Mouse (Mus musculus) kidney, embryonic 14.5 days (tissue): ENCODE measurements around the gene A4galt. TPM values are rescaled to one million over a fixed set of nuclear protein-coding genes. Genes with fewer than 3 reads are reported as not detected.
A peak's percentile ranks its signal among the peaks of the same experiment; 100 is the strongest.

Experiments
- ATAC-seq: fragments of 200-750 bp; cut with Nextera tagmentation; 2 replicates; pipeline ENCODE4 v1.8.0; 2017; ENCODE audit warnings: moderate number of reproducible peaks, mild to moderate bottlenecking, moderate TSS enrichment, moderate library complexity; ENCODE audit not compliant: low FRiP score, low TSS enrichment
- H3K27ac ChIP-seq: fragments of 300-500 bp; sonication (generic); 2 replicates; pipeline ENCODE4 v1.5.1; 2014; ENCODE audit warnings: low read depth, mild to moderate bottlenecking, low read length, moderate library complexity, mixed read lengths
- H3K27me3 ChIP-seq: fragments of 300-500 bp; sonication (generic); 2 replicates; pipeline ENCODE4 v1.6.1; 2014; ENCODE audit warnings: mild to moderate bottlenecking, low read length; ENCODE audit not compliant: control insufficient read depth, insufficient read depth
- H3K36me3 ChIP-seq: fragments of 300-500 bp; sonication (generic); 2 replicates; pipeline ENCODE4 v1.6.1; 2014; ENCODE audit warnings: low read length, mixed read lengths; ENCODE audit not compliant: control insufficient read depth, insufficient read depth
- H3K4me1 ChIP-seq: fragments of 300-500 bp; sonication (generic); 2 replicates; pipeline ENCODE4 v1.6.1; 2014; ENCODE audit warnings: low read length, mixed read lengths; ENCODE audit not compliant: control insufficient read depth, insufficient read depth
- H3K4me2 ChIP-seq: fragments of 300-500 bp; sonication (generic); replicated peaks from 2 replicates; pipeline ENCODE4 v1.6.1; 2014; ENCODE audit warnings: low read depth, mild to moderate bottlenecking, low read length
- H3K4me3 ChIP-seq: fragments of 300-500 bp; sonication (generic); 2 replicates; pipeline ENCODE4 v1.5.1; 2014; ENCODE audit warnings: mild to moderate bottlenecking, low read length
- H3K9ac ChIP-seq: fragments of 300-500 bp; sonication (generic); 2 replicates; pipeline ENCODE4 v1.6.1; 2014; ENCODE audit warnings: low read depth, mild to moderate bottlenecking, low read length, moderate library complexity
- H3K9me3 ChIP-seq: fragments of 300-500 bp; sonication (generic); 2 replicates; pipeline ENCODE4 v1.6.1; 2016; ENCODE audit warnings: low read length; ENCODE audit not compliant: control insufficient read depth
- WGBS: fragments of 180-500 bp; shearing (Covaris S2); extraction: QIAGEN DNeasy Blood & Tissue Kit; methylation state at CpG from one replicate; pipeline ENCODE4 v1.1.7; 2014; 5-methylcytosine and 5-hydroxymethylcytosine counted together
- polyA plus RNA-seq: library from polyadenylated mRNA; unstranded; fragments of >200 nt; fragmentation: Nextera tagmentation; extraction: Ambion mirVana; gene quantifications from 2 replicates; pipeline ENCODE4 v1.2.1, GENCODE M21; 2014

The A4galt gene
- polyA plus RNA-seq, 1 experiment from 2014 or later = 19.9 TPM

DNA sequence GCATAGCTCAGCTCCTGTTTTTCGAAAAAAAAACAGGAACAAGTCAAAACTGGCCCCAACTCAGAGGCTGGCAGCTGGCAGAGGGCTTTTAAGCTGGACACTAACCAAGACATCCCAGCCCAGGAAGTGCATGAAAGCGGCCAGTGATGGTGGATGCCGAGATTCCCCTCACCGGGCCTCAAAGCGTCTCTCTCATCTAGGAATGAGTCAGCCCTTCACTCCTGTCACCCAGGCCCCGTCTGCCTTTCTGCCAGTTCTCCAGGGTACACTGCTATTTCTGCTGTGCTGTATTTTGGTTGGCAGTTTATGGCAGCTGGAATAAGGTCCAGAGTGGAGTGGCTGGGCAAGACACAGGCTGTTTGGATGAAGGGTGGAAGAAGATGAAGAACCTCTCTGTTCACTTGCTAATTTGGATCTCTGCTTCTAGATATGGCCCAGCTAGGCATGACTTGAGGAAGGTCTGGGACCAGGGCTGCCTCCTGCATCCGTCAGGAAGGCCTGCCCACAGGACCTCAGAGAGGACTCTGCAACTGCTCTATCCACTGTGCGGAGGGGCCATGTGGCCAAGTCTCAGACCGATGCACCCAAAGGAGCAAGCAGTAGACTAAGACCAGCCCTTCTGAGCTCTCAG lies 27.3 kb downstream of the A4galt start:
- H3K27ac ChIP-seq = peak overlapping the region; percentile 93
- no peak overlapping the region for H3K4me3 ChIP-seq
- 0 out of 2 replicates have a peak, but pooled peaks cover 5% of the 10 kb centered on the region for H3K9me3 ChIP-seq
- H3K36me3 ChIP-seq = no peaks in the 10 kb centered on the region
- no peaks in the 10 kb centered on the region for H3K27me3 ChIP-seq
- peak overlapping the region; percentile 13; the same call in 1 of the 2 replicates for H3K4me2 ChIP-seq
- H3K9ac ChIP-seq = no peak overlapping the region
- WGBS = 60% methylated on average over 9 of the region's 9 CpGs
- peak; percentile 3; the same call in 1 of the 2 replicates for ATAC-seq
- H3K4me1 ChIP-seq = peaks cover 24% of the 10 kb centered on the region

DNA sequence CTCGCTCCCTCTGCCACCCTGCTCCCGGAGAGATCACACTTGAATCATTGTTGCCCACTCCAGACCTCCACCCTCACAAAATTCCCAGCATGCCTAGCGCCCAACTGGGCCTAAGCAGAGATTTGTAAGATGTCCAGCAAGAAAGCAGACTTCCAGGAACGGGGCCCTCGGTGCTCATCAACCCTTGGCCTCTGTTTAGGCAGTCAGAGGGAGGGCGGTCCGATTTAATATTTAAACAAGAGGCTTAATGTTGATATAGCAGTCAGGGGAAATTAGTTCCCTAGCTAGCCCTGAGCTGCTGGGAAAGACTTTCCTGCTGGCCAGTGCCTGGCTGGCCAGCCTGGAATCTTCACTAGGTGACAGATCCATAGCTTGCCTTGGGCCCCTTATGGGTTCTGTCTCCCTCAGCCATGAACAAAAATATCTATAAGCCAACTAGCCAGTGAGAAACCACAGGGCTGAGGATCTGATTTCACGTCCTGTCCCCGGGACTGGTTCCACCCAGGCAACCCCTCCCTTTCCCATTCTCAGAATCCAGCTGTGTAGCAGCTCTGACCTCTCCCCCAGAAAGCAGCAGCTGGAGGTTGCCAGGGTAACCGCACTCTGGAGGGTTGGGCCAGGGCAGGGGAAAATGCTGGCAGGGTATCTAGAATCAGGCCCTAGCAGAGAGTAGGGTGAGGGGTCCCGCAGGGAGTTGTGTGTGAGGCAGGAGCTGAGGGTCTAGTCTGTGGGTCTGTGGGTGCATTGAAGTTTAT lies 28.2 kb downstream of the A4galt start:
- Histone ChIP-seq H3K27ac (peak overlapping the region; percentile 93), H3K4me1 (peaks cover 24% of the 10 kb centered on the region), H3K27me3 (no peaks in the 10 kb centered on the region), H3K9me3 (0 out of 2 replicates have a peak, but pooled peaks cover 5% of the 10 kb centered on the region), H3K36me3 (no peaks in the 10 kb centered on the region), H3K9ac (peak overlapping the region; percentile 36), H3K4me2 (peak overlapping the region; percentile 13; the same call in 1 of the 2 replicates), H3K4me3 (no peak overlapping the region)
- WGBS = 14% methylated on average over 11 of the region's 11 CpGs
- ATAC-seq = peak; percentile 95

DNA sequence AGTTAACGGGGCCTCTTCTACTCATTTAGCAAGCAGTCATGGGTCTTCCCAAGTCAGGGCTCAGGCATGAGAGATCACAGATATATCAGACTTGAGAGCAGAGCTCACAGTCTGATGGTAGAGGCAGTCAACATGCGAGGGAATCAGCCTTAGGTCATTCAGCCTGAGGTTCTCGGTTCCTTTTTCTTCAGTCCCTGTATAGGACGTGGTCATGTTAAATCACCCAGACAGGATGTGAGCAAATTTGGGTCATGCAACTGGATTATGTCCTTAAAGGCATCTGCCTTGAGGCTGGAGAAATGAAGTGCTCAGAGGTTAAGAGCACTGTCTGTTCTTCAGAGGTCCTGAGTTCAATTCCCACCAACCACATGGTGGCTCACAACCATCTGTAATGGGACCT lies 29.9 kb downstream of the A4galt start:
- Histone ChIP-seq H3K4me1 (peaks cover 24% of the 10 kb centered on the region), H3K4me2 (no peak overlapping the region), H3K9me3 (0 out of 2 replicates have a peak, but pooled peaks cover 5% of the 10 kb centered on the region), H3K36me3 (no peaks in the 10 kb centered on the region), H3K27me3 (no peaks in the 10 kb centered on the region), H3K4me3 (no peak overlapping the region), H3K27ac (no peak overlapping the region), H3K9ac (no peak overlapping the region)
- ATAC-seq = no peak
- 79% methylated on average over 4 of the region's 4 CpGs for WGBS

DNA sequence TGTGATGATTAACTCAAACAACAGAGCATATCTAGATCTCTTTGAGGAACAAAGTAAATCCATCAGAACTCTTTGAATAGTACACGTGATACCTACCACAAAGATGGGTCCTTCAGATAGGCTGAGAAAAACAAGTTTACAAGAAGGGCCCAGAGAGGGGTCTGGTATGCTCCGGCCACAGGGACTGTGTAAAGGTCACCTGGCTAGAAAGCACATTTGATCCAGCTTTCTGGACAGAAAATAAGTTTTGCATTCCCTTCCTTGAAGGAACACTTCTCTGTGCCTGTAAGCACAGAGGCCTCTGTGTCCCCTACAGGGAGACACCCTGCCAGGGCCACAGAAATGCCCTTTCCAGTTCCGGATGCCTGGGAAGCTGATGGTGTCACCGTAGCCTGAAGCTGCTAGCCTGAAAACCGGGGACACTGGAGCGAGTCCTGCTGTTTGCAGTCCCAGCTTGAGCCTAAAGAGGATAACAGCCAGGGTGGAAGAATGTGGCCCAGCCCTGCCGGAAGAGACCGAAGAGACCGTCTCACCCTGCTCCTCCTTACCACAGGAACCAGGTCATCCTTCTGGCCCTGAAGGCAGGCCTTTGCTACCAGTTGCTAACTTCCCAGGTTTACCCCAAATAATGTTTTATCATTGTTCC lies 31.1 kb downstream of the A4galt start:
- 0 out of 2 replicates have a peak, but pooled peaks cover 5% of the 10 kb centered on the region for H3K9me3 ChIP-seq
- H3K4me1 ChIP-seq = peaks cover 29% of the 10 kb centered on the region
- WGBS = 72% methylated on average over 9 of the region's 9 CpGs
- H3K36me3 ChIP-seq = no peaks in the 10 kb centered on the region
- no peak overlapping the region for H3K27ac ChIP-seq
- no peak overlapping the region for H3K4me2 ChIP-seq
- no peaks in the 10 kb centered on the region for H3K27me3 ChIP-seq
- no peak for ATAC-seq
- H3K4me3 ChIP-seq = no peak overlapping the region
- H3K9ac ChIP-seq = no peak overlapping the region

DNA sequence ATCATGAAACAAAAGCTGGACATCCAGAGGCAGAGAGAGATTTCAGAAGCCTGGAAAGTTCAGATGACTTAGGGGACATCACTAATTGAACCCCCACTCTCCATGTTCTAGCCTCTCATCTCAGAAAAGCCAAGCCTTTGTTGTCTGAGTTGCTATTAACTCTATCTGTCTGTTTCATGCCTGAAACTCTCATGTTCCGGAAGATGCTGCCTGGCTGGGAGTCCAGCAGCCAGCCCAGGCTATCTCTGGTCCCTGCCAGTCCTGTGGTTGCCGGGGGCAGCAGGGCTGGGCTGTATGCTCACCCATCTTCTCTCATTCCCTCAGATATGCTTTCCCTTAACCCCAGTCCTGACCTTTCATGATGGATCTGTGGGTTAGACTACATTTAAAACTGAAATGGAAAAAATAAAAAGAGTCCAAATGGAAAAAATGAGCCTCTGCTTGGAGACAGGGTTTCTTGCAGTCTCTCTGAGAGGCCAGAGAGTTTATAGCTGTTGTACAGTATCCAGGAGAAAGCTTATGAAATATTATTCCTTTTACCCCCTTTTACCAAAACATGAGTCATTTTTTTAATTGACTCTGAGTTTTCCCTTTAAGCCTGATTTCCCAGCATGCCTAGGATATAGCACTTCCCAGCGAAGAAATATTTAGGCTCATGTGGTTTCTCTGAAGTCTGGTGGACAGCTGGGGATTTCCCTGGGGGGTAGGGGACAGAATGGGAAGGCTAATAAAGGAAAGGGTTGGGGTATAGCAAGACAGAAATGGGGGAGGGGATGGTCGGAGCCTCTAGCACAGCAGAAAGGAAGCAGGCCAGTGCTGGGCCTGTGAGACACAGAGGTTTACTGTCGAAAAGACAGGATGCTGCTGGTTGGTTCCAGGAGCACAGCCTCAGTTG lies 36.0 kb downstream of the A4galt start:
- peaks cover 5% of the 10 kb centered on the region; the same call in 1 of the 2 replicates for H3K4me1 ChIP-seq
- peak; percentile 55 for ATAC-seq
- WGBS = 49% methylated on average over 5 of the region's 5 CpGs
- H3K4me3 ChIP-seq = no peak overlapping the region
- H3K27me3 ChIP-seq = no peaks in the 10 kb centered on the region
- H3K9ac ChIP-seq = no peak overlapping the region
- H3K9me3 ChIP-seq = 0 out of 2 replicates have a peak, but pooled peaks cover 5% of the 10 kb centered on the region
- H3K27ac ChIP-seq = peak overlapping the region; percentile 81
- no peak overlapping the region for H3K4me2 ChIP-seq
- no peaks in the 10 kb centered on the region for H3K36me3 ChIP-seq

DNA sequence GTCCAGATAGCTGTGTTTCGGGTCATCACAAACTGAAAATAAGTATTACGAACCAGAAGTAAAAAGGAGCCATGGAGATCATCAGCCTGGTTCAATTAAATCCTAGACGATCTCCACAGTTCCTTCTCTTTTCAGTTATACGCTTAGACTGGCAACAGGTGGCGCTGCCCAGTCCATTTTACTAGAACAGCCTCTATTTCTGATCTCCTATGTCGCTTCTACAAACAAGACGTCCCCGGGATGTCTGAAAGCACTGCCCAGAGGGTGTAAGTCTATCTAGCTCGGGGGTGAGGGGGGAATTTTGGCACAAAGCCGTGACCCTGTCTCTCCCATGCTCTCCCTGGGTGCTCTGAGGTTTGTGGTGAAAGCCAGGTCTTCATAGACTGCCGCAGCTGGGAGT lies 41.3 kb downstream of the A4galt start:
- WGBS = 23% methylated on average over 11 of the region's 11 CpGs
- no peak overlapping the region for H3K27ac ChIP-seq

DNA sequence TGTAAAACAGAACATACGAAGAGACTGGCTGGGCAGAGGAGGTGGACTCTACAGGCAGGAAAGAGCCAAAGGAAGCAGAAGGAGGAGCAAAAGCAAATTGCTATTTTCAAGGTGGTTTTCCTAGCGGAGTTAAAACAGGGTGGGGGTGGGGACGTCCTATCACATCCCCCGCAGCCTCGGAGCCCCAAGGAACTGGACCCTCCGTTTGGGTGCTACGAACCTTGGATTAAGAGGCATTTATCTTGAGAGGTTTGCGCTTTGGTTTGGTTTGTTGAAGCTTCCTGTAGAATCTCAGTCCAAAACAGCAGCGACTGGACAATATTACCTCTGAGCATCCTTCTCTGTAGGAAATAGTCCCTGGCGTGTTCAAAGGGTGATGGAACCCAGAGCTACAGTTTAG lies 41.9 kb downstream of the A4galt start:
- WGBS = 9% methylated on average over 10 of the region's 10 CpGs

More for the DNA sequence above, 41.3 kb downstream of the A4galt start:
- Histone ChIP-seq H3K9ac (peak overlapping the region; percentile 23; the same call in 1 of the 2 replicates), H3K9me3 (no peaks in the 10 kb centered on the region), H3K4me1 (peaks cover 8% of the 10 kb centered on the region; the same call in 1 of the 2 replicates), H3K27me3 (no peaks in the 10 kb centered on the region), H3K4me2 (peak overlapping the region; percentile 50), H3K4me3 (peak overlapping the region; percentile 17), H3K36me3 (no peaks in the 10 kb centered on the region)
- peak; percentile 38; the same call in 1 of the 2 replicates for ATAC-seq

DNA sequence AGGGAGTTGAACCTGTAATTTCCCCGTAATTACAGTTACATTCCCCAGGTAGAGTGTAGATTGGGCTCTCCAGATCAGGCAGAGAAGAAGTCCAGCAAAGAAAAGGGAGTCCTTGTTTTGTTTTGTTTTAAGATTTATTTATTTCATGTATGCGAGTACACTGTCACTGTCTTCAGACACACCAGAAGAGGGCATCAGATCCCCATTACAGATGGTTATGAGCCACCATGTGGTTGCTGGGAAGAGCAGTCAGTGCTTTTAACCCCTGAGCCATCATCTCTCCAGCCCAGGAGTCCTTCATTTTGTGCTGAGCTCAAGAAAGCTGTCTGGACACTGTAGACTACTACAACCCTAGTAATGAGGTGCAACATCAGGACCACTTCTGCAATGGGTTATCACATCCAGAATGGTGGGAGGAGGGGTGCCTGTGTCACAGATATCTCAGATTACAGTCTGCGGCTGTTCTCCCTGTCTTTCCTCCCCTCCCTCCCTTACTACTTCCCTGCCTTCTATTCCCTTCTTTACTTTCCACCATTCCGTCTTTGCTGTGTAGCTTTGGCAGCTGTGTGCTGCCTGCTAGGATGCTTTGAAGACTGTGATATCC lies 42.4 kb downstream of the A4galt start:
- no peaks in the 10 kb centered on the region for H3K27me3 ChIP-seq
- peaks cover 8% of the 10 kb centered on the region; the same call in 1 of the 2 replicates for H3K4me1 ChIP-seq
- no peaks in the 10 kb centered on the region for H3K9me3 ChIP-seq
- no peak overlapping the region for H3K27ac ChIP-seq
- no peak overlapping the region for H3K9ac ChIP-seq
- peak overlapping the region; percentile 17; the same call in 1 of the 2 replicates for H3K4me3 ChIP-seq
- no peaks in the 10 kb centered on the region for H3K36me3 ChIP-seq
- peak overlapping the region; percentile 50 for H3K4me2 ChIP-seq
- 0 out of 2 replicates have a peak, but pooled peaks have one; percentile 53 for ATAC-seq
- 42% methylated on average over 4 of the region's 4 CpGs for WGBS

More for the DNA sequence above, 41.9 kb downstream of the A4galt start:
- Histone ChIP-seq H3K4me1 (peaks cover 8% of the 10 kb centered on the region; the same call in 1 of the 2 replicates), H3K4me2 (peak overlapping the region; percentile 50), H3K36me3 (no peaks in the 10 kb centered on the region), H3K9ac (peak overlapping the region; percentile 23; the same call in 1 of the 2 replicates), H3K27ac (no peak overlapping the region), H3K27me3 (no peaks in the 10 kb centered on the region), H3K4me3 (peak overlapping the region; percentile 17), H3K9me3 (no peaks in the 10 kb centered on the region)
- ATAC-seq = no peak
